Mouse (Mus musculus) testis, adult 2 months (tissue): ENCODE measurements around the gene Nim1k. TPM values are rescaled to one million over a fixed set of nuclear protein-coding genes. Genes with fewer than 3 reads are reported as not detected.

ENCODE experiments used
- H3K27ac ChIP-seq: fragments of 200-500 bp; 2 replicates; pipeline ENCODE4 v1.5.1; 2012; ENCODE audit warnings: low read depth, low read length; ENCODE audit not compliant: control insufficient read depth, insufficient read depth
- H3K27me3 ChIP-seq: fragments of 200-500 bp; 2 replicates; pipeline ENCODE4 v1.6.1; 2012; ENCODE audit warnings: mild to moderate bottlenecking, low read length, moderate library complexity; ENCODE audit not compliant: control insufficient read depth, insufficient read depth
- H3K36me3 ChIP-seq: fragments of 200-500 bp; 2 replicates; pipeline ENCODE4 v1.6.1; 2012; ENCODE audit warnings: mild to moderate bottlenecking, low read length; ENCODE audit not compliant: control insufficient read depth, insufficient read depth
- H3K4me1 ChIP-seq: fragments of 200-500 bp; 2 replicates; pipeline ENCODE4 v1.6.1; 2012; ENCODE audit warnings: low read length; ENCODE audit not compliant: control insufficient read depth, insufficient read depth
- H3K4me3 ChIP-seq: fragments of 200-500 bp; 2 replicates; pipeline ENCODE4 v1.5.1; 2012; ENCODE audit warnings: low read depth, mild to moderate bottlenecking, low read length, moderate library complexity, mixed read lengths; ENCODE audit not compliant: control insufficient read depth
- CTCF ChIP-seq: fragments of 200-500 bp; IDR thresholded peaks from 2 replicates; pipeline ENCODE4 v1.5.1; 2012; ENCODE audit warnings: low read depth, mild to moderate bottlenecking, inconsistent platforms, low read length, moderate library complexity; ENCODE audit not compliant: control insufficient read depth, insufficient read depth, insufficient replicate concordance
- POLR2A ChIP-seq: fragments of 200-500 bp; IDR thresholded peaks from 2 replicates; pipeline ENCODE4 v1.6.1; 2012; ENCODE audit warnings: low read depth, mild to moderate bottlenecking, inconsistent platforms, low read length, moderate library complexity; ENCODE audit not compliant: control insufficient read depth
- polyA plus RNA-seq: library from polyadenylated mRNA; depleted of rRNA; stranded (reverse); fragments of >200 nt; gene quantifications from 2 replicates; pipeline ENCODE4 v1.2.3, GENCODE M21; 2012

Gene Nim1k
- polyA plus RNA-seq, 1 experiment: 2.2 TPM

DNA sequence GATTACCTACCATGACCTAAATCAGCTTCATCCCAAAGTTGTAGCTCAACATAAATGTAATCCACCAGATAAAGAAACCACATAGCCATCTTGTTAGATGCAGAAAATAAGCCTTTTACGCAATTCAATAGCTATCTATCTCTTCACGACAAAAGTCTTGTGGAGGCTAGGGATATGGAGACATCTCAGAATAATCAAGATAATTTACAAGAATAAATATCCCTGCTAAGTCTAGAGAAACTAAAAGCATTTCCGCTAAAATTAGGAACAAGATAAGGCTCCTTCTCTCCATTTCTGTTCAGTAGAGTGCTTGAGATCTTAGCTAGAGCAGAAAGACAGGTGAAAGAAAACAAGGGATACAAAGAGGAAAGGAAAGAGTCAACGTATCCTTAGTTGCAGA, 8.8 kb downstream of the Nim1k start:
- H3K27me3 ChIP-seq: no peaks in the 10 kb centered on the region
- H3K4me3 ChIP-seq: no peak overlapping the region
- TF ChIP-seq CTCF (no peak), POLR2A (no peak)
- no peak overlapping the region for H3K27ac ChIP-seq
- H3K4me1 ChIP-seq: peaks cover 3% of the 10 kb centered on the region
- H3K36me3 ChIP-seq: no peaks in the 10 kb centered on the region

DNA sequence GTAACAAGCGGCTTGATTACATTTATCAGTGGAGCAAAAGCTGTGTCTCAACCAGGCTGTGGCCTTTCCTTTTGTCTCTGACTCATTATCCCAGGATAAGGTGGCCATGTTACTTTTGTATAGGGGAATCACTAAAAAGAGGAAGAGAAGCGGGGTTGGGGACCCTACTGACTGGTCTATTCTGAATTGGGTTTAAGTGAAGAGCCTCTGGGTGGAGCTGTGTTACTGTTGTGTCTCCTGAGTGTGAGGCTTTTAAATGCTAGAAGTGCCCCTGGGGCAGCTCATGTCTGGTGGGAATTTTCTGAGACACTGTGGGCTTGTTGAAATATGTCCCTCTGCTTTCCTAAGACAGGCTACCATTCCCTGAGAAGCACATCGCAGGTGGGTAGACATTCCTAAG, 12.2 kb downstream of the Nim1k start:
- Histone ChIP-seq H3K4me3 (no peak overlapping the region), H3K4me1 (peaks cover 3% of the 10 kb centered on the region), H3K36me3 (no peaks in the 10 kb centered on the region), H3K27me3 (no peaks in the 10 kb centered on the region), H3K27ac (no peak overlapping the region)
- TF ChIP-seq POLR2A: no peak
- TF ChIP-seq CTCF: no peak

DNA sequence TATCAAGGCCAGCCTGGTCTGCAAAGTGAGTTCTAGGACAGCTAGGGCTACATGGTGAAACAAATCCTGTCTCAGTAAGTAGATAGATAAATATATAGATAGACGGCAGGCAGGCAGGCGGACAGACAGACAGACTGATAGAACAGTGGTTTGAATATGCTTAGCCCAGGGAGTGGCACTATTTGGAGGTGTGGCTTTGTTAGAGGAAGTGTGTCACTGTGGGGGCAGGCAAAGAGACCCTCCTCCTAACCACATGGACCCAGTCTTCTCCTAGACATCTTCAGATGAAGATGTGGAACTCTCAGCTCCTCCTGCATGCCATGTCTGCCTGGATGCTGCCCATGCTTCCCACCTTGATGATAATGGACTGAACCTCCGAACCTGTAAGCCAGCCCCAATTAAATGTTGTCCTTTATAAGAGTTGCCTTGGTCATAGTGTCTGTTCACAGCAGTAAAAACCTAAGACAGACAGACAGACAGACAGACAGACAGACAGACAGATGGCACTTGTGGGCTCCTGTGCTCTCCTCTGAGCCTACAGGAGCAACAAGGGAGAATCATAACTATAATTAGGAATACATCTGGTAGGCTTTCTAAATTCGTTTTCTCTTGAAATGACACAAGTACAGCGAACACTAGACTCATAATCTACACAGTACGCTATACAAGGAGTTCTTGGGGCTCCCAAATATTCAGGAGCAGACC, 12.8 kb downstream of the Nim1k start:
- no peak overlapping the region for H3K4me3 ChIP-seq
- no peak overlapping the region for H3K27ac ChIP-seq
- no peaks in the 10 kb centered on the region for H3K36me3 ChIP-seq
- H3K27me3 ChIP-seq: no peaks in the 10 kb centered on the region
- no peak for TF ChIP-seq CTCF
- TF ChIP-seq POLR2A: no peak
- H3K4me1 ChIP-seq: peaks cover 3% of the 10 kb centered on the region

DNA sequence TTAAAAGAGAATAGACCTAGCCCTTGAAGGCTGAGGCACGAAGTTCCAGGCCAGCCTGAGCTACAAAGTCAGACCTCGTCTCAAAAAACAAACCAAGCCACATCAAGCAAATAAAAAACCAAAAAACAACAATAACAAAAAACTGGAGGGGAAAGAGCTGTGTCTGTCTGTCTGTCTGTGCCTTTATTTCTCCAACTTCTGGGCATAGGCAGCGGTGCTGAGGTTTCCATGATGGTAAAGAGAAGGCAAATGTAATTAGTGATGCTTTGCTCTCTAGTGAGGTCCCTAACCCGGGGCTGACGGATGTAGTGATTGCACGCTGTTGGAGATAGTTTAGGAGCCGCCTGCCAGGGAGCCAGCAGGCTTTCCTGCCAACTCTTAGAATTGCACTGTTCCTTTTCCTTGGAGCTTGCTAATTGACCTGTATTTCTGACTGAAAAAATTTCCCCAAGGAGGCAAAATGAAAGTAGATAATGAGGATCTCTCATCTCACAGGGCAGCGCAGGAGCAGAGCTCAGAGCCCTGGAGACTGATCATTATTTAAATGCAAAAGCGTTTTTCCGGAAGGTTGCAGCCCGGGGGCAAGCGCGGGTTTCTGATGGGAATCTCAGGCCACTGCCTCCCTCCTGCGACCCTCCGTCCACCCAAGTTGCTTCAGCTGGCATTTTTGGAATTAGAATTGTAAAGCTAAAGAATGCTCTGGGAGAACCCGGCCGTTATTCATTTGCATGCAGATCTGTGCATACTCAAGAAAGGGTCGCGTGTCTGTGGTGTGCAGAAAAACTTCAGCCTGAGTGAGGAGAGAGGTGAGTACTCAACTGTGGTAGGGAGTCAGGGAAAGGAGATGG, 14.1 kb downstream of the Nim1k start:
- no peak overlapping the region for H3K27ac ChIP-seq
- no peak for TF ChIP-seq CTCF

DNA sequence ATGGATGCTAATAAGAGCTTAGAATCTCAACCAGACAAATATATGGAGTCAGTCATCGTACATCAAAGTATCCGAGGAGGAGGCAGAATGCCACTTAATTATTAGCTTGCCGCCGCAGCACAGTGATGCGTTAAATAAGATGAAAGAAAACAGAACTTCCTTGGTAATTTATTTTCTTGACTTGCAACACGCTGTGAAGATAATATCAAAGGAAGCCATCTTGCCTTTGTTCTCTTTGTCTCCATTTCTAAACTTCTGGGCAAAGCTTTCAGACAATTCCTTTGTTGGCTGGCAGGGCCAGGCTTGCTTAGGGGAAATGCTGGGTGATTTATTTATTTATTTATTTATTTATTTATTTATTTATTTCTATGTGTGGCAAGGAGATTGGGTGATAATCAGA, 24.2 kb downstream of the Nim1k start:
- no peak overlapping the region for H3K4me3 ChIP-seq
- no peaks in the 10 kb centered on the region for H3K27me3 ChIP-seq
- TF ChIP-seq POLR2A (no peak), CTCF (no peak)
- no peaks in the 10 kb centered on the region for H3K36me3 ChIP-seq
- H3K4me1 ChIP-seq: peaks cover 5% of the 10 kb centered on the region
- H3K27ac ChIP-seq: no peak overlapping the region

More for the DNA sequence above, 14.1 kb downstream of the Nim1k start:
- peaks cover 3% of the 10 kb centered on the region for H3K4me1 ChIP-seq
- no peaks in the 10 kb centered on the region for H3K36me3 ChIP-seq
- no peaks in the 10 kb centered on the region for H3K27me3 ChIP-seq
- H3K4me3 ChIP-seq: no peak overlapping the region

DNA sequence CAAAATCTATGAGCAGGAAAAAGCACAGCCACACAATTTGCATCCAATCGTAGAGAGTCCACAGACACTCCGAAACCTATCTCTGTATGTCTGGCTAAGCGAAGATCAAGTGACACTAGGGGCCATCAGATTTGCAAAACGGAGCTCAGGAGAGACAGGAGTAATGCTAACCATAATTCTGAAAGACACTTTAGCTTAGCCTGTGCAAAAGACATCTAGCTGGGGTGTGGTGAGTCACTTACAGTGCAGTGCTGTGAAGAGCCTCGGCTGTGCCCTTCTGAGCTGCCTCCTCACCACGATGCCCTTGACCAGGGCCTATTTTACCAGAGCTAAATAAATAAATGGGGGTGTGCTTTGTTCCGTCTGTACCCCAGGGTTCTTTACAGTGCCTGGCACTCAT, 26.3 kb downstream of the Nim1k start:
- Histone ChIP-seq H3K36me3 (no peaks in the 10 kb centered on the region), H3K27me3 (no peaks in the 10 kb centered on the region), H3K4me1 (peaks cover 5% of the 10 kb centered on the region), H3K4me3 (no peak overlapping the region), H3K27ac (no peak overlapping the region)
- no peak for TF ChIP-seq CTCF
- no peak for TF ChIP-seq POLR2A

DNA sequence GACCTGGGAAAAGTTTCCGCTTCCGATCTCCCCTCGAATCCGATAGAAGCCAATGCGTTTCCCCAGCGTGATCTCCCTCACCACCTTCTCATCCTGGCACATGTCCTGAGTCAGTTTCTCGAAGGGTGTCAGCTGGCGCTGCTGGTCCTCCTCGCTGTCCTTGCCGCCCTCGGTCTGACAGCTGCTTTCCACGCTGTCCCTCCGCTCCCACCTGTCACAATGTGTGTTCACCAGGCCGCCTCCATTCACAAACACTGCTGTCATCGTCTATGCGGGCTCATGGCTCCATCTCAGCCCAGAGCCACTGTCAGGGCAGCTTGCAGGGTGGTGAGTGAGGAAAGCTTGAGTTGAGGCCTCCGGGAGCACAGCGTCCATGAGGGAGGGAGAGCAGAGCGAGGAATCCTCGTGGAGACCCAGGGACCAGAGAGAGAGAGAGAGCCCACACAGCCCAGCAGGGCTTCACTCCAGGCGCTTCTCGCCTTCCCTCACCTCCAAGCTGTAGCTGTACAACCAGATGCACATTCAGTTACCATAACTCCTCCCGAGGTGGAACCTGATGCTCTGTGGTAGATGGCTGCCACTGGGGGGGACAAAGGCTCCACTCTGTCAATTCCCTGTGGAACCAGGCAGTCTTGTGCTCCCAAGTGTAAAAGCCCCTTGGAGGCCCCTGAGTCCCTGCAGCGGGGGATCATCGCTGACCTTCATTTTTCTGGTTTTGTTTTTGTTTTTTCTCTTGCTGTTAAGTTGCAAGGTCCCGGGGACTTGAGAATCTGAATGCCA, 27.9 kb downstream of the Nim1k start:
- TF ChIP-seq POLR2A (no peak), CTCF (no peak)
- Histone ChIP-seq H3K36me3 (no peaks in the 10 kb centered on the region), H3K4me3 (peak overlapping the region; percentile 88), H3K27ac (no peak overlapping the region), H3K27me3 (no peaks in the 10 kb centered on the region), H3K4me1 (peaks cover 5% of the 10 kb centered on the region)
